Mouse (Mus musculus) cerebellum, adult 8-10 months (tissue): ENCODE data around the gene Mpzl1.

Source experiments
- DNase-seq: peaks from one replicate; pipeline ENCODE4 v3.0.0; 2022

Gene Mpzl1

GRCm38 (mm10) chr1:165576005-165576404 lies 58.3 kb downstream of the Mpzl1 start:
- no peak for DNase-seq

DNA sequence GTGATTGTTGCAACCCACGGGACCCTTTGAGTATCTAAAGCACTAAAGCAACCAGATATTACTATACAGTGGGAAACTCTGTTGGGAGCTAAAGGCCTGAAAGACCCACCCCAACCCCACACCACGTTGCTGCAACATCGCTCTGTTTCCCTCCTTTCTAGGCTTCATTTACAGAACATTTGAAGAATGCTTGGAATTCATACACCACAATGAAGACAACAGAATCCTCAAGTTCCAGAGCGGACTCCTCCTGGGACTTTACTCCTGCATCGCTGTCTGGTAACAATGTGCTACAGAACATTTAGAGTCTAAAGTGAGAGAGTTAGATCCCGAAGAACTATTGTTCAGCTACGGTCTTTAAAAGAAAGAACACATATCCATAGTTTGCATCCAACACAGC lies 66.9 kb downstream of the Mpzl1 start:
- no peak for DNase-seq

- no peak for DNase-seq
Observed at GRCm38 (mm10) chr1:165565283-165565682, 69.1 kb downstream of the Mpzl1 start.

DNA sequence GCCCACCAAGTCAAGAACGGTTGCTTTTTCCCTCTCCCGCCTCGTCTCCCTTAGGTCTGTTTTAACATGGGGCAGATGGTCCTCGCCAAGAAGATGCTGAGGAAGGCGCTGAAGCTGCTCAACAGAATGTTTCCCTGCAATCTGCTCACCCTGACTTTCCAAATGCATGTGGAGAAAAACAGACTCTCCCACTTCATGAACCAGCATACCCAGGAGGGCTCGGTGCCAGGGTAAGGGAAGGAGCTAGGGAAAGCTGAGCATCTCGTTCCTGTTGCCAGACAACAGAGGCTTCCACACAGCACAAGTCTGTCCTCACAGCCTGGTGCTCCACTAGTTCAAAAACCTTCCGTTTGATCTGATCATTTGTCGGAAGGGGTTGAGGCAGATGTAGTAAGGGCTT lies 75.3 kb downstream of the Mpzl1 start:
- DNase-seq, result peak; percentile 51

- no peak for DNase-seq
Observed at GRCm38 (mm10) chr1:165556711-165557110, 77.6 kb downstream of the Mpzl1 start.
